Mouse (Mus musculus) bone marrow, adult 2 months (tissue): ENCODE results near the gene Gm12394.

Source experiments
- CTCF ChIP-seq: fragments of 200-500 bp; IDR thresholded peaks from 2 replicates; pipeline ENCODE4 v1.5.1; 2011; ENCODE audit warnings: low read length, control low read depth; ENCODE audit not compliant: control insufficient read depth, insufficient read depth
- POLR2A ChIP-seq: fragments of 200-500 bp; IDR thresholded peaks from 2 replicates; pipeline ENCODE4 v1.6.1; 2011; ENCODE audit warnings: low read depth, mild to moderate bottlenecking, control low read depth, low read length, borderline replicate concordance; ENCODE audit not compliant: control insufficient read depth

- TF ChIP-seq POLR2A (no peak), CTCF (no peak)
Measured at GRCm38 (mm10) chr4:42870748-42871147, 14.2 kb upstream of the Gm12394 start.
